Mouse (Mus musculus): ENCODE data around the gene Rai14. TPM values are rescaled to one million over a fixed set of nuclear protein-coding genes. Genes with fewer than 3 reads are reported as not detected.

Gene Rai14
- total RNA-seq (2012; rRNA removed), result not detected in 2 replicates
- not detected for polyA plus RNA-seq (2012; ENCODE audit: insufficient read depth in 1 of 2, insufficient read length in 2 of 2, low read depth in 1 of 2, low replicate concordance in 2 of 2, missing spikeins in 1 of 2)

DNA sequence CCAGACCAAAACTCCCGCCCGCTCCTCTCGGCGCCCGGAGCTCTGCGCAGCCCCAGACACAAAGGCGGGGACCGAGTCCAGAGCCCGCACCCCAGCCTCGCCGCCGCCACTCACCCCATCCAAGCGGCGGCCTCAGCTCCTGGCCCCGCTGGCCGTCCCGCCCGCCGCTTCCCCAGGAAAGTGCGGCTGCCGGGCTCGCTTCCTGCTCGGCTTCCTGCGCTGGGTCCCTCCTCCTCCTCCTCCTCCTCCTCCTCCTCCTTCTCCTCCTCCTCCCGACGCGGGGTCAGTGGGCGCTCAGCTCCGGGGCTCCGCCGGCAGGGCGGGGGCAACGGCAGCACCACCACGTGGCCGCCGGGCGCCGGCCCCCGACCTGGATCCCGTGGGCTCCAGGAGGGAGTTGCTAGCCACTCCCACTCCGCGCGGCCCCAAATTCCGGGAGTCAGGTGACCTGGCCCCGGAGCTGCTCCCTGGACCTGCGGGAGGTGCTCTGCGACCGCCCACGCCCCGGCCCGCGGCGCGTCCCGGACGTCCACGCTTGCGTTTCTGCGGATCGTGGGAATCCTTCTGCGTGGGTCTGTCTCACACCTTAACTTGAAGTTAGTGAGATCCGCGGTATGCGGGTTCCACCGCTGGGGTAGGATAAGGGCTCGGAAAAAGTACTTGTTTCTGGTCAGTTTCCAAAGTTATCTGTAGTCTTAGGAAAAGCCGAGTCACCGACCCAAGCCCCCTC is at the start of gene Rai14:
Rai14 (minus strand) TSS at position 216 of the 730 bp plus-strand sequence.
- H3K36me3 ChIP-seq (ENCODE audit: control insufficient read depth in 1 of 2, insufficient read depth in 2 of 2, low read length in 2 of 2), result no peaks in the 10 kb centered on the region
- TF ChIP-seq NRF1 (IDR thresholded peaks at IDR 0.05; ENCODE audit: insufficient read depth, low read depth, low read length, poor library complexity, severe bottlenecking), result no peak
- H3K4me3 ChIP-seq (ENCODE audit: control insufficient read depth in 1 of 2, insufficient read depth in 1 of 2, low read depth in 2 of 2, low read length in 2 of 2), result no peak within 1 kb of the TSS
- DNase-seq (ENCODE audit: low read depth, low spot score), result no peak
- no peak within 1 kb of the TSS for H3K27ac ChIP-seq (ENCODE audit: control insufficient read depth, low read depth, low read length)
- H3K9ac ChIP-seq (ENCODE audit: control insufficient read depth, low read depth, low read length, poor library complexity, severe bottlenecking), result no peak within 1 kb of the TSS
- H3K9me3 ChIP-seq (replicated peaks; ENCODE audit: insufficient read depth, low read length), result no peaks in the 10 kb centered on the region
- no peaks in the 10 kb centered on the region for H3K79me2 ChIP-seq (ENCODE audit: control insufficient read depth, insufficient read depth, low read length, poor library complexity)
- no peaks in the 10 kb centered on the region for H3K4me1 ChIP-seq (ENCODE audit: control insufficient read depth in 1 of 2, insufficient read depth in 2 of 2, low read length in 2 of 2)
- no peaks in the 10 kb centered on the region for H3K27me3 ChIP-seq (ENCODE audit: control insufficient read depth in 1 of 2, insufficient read depth in 2 of 2, low read length in 2 of 2)

DNA sequence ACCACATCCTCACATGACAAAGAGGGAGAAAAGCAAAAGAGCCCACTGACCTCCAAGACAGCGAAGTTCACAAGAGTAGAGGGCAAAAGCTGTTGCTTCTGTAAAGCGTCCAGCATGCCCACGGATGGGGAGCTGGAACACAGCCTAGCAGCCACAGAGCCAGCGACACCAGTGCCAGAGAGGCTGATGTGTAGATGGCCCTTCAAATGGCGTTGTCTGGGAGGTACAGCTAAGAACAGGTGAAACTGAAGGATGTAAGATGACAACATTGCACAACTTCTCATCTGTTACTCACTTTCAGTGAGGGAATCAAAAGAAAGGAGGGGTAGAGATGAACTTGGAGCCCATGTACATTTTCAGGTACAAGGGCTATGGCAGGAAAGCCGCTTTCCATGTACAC is 47.0 kb upstream of the Rai14 start:
- no peaks in the 10 kb centered on the region for H3K9me3 ChIP-seq (replicated peaks; ENCODE audit: insufficient read depth, low read length)
- no peaks in the 10 kb centered on the region for H3K36me3 ChIP-seq (ENCODE audit: control insufficient read depth in 1 of 2, insufficient read depth in 2 of 2, low read length in 2 of 2)
- TF ChIP-seq HCFC1 (IDR thresholded peaks at IDR 0.05; ENCODE audit: low read depth, low read length), result no peak
- no peak for TF ChIP-seq MXI1 (IDR thresholded peaks at IDR 0.05; ENCODE audit: low read depth, low read length)
- TF ChIP-seq CHD2 (IDR thresholded peaks at IDR 0.05; ENCODE audit: low read length), result no peak
- no peak for TF ChIP-seq TBP (IDR thresholded peaks at IDR 0.05; ENCODE audit: low read depth, low read length)
- TF ChIP-seq SMC3 (IDR thresholded peaks at IDR 0.05; ENCODE audit: low read depth, low read length), result no peak
- TF ChIP-seq CHD1 (IDR thresholded peaks at IDR 0.05; ENCODE audit: low read depth, low read length), result no peak
- TF ChIP-seq TCF12 (IDR thresholded peaks at IDR 0.05; ENCODE audit: low read depth, low read length), result no peak
- no peak overlapping the region for H3K4me3 ChIP-seq (ENCODE audit: control insufficient read depth in 1 of 2, insufficient read depth in 1 of 2, low read depth in 2 of 2, low read length in 2 of 2)
- no peaks in the 10 kb centered on the region for H3K79me2 ChIP-seq (ENCODE audit: control insufficient read depth, insufficient read depth, low read length, poor library complexity)
- no peak for DNase-seq (ENCODE audit: low read depth, low spot score)
- H3K27ac ChIP-seq (ENCODE audit: control insufficient read depth, low read depth, low read length), result no peak overlapping the region
- H3K9ac ChIP-seq (ENCODE audit: control insufficient read depth, low read depth, low read length, poor library complexity, severe bottlenecking), result no peak overlapping the region
- H3K4me1 ChIP-seq (ENCODE audit: control insufficient read depth in 1 of 2, insufficient read depth in 2 of 2, low read length in 2 of 2), result no peaks in the 10 kb centered on the region
- no peaks in the 10 kb centered on the region for H3K27me3 ChIP-seq (ENCODE audit: control insufficient read depth in 1 of 2, insufficient read depth in 2 of 2, low read length in 2 of 2)

DNA sequence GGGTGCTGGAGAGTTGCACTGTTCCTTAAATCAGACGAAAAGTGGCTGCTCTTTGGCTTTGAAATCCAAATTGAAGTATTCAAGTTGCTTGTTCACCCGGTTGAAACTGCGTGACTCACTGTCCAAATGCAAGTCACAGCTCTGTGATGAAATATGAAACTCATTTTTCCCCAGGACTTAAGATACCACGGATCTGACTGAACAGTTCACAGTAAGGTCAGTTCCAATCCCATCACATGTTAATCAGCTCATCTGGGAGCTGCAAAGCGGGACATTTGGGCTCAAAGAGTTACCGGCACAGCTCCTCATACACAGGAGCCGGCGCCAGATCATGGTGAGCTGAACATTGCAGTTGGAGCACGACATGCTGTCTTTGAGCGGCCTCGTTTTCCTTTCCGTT is 45.6 kb upstream of the Rai14 start:
- H3K27me3 ChIP-seq (ENCODE audit: control insufficient read depth in 1 of 2, insufficient read depth in 2 of 2, low read length in 2 of 2), result no peaks in the 10 kb centered on the region
- TF ChIP-seq GABPA (IDR thresholded peaks at IDR 0.05; ENCODE audit: low read depth, low read length) (no peak), NELFE (IDR thresholded peaks at IDR 0.05; ENCODE audit: low read depth, low read length) (no peak), ZC3H11A (IDR thresholded peaks at IDR 0.05; ENCODE audit: low read depth, low read length) (no peak), E2F4 (IDR thresholded peaks at IDR 0.05; ENCODE audit: borderline replicate concordance, low read depth, low read length) (no peak), ETS1 (IDR thresholded peaks at IDR 0.05; ENCODE audit: low read depth, low read length) (no peak), KAT2A (conservative IDR thresholded peaks at IDR 0.05; ENCODE audit: low read depth, low read length) (no peak), SIN3A (IDR thresholded peaks at IDR 0.05; ENCODE audit: low read length) (no peak), TBP (IDR thresholded peaks at IDR 0.05; ENCODE audit: low read depth, low read length) (no peak), USF1 (IDR thresholded peaks at IDR 0.05; ENCODE audit: low read depth, low read length) (no peak), RCOR1 (IDR thresholded peaks at IDR 0.05; ENCODE audit: low read depth, low read length) (no peak)
- no peak for DNase-seq (ENCODE audit: low read depth, low spot score)

More for the DNA sequence above, 45.6 kb upstream of the Rai14 start:
- Histone ChIP-seq H3K36me3 (ENCODE audit: control insufficient read depth in 1 of 2, insufficient read depth in 2 of 2, low read length in 2 of 2) (no peaks in the 10 kb centered on the region), H3K4me1 (ENCODE audit: control insufficient read depth in 1 of 2, insufficient read depth in 2 of 2, low read length in 2 of 2) (no peaks in the 10 kb centered on the region), H3K9ac (ENCODE audit: control insufficient read depth, low read depth, low read length, poor library complexity, severe bottlenecking) (no peak overlapping the region), H3K4me3 (ENCODE audit: control insufficient read depth in 1 of 2, insufficient read depth in 1 of 2, low read depth in 2 of 2, low read length in 2 of 2) (no peak overlapping the region), H3K27ac (ENCODE audit: control insufficient read depth, low read depth, low read length) (no peak overlapping the region), H3K79me2 (ENCODE audit: control insufficient read depth, insufficient read depth, low read length, poor library complexity) (no peaks in the 10 kb centered on the region), H3K9me3 (replicated peaks; ENCODE audit: insufficient read depth, low read length) (no peaks in the 10 kb centered on the region)

All from MEL (cell line).